Mouse (Mus musculus): Measurements from ENCODE around the gene Angel1.

Angel1 gene

GRCm38 (mm10) chr12:86702690-86703089 lies 23.6 kb downstream of the Angel1 start:
- DNase-seq (ENCODE audit: extremely low spot score, low read depth, low spot score): no peak

GRCm38 (mm10) chr12:86701491-86701890 lies 24.8 kb downstream of the Angel1 start:
- no peak for DNase-seq (ENCODE audit: extremely low spot score, low read depth, low spot score)

GRCm38 (mm10) chr12:86700927-86701310 lies 25.3 kb downstream of the Angel1 start:
- DNase-seq (ENCODE audit: extremely low spot score, low read depth, low spot score): no peak

GRCm38 (mm10) chr12:86699965-86700926 lies 26.0 kb downstream of the Angel1 start:
- DNase-seq (ENCODE audit: extremely low spot score, low read depth, low spot score): no peak

GRCm38 (mm10) chr12:86698537-86698936 lies 27.7 kb downstream of the Angel1 start:
- no peak for DNase-seq (ENCODE audit: extremely low spot score, low read depth, low spot score)

- DNase-seq (ENCODE audit: extremely low spot score, low read depth, low spot score): no peak
Measured at GRCm38 (mm10) chr12:86697996-86698395, 28.3 kb downstream of the Angel1 start.

- DNase-seq (ENCODE audit: extremely low spot score, low read depth, low spot score): no peak
Measured at GRCm38 (mm10) chr12:86694441-86694840, 31.8 kb downstream of the Angel1 start.

- no peak for DNase-seq (ENCODE audit: extremely low spot score, low read depth, low spot score)
Measured at GRCm38 (mm10) chr12:86693389-86693788, 32.9 kb downstream of the Angel1 start.

GRCm38 (mm10) chr12:86692471-86693356 lies 33.5 kb downstream of the Angel1 start:
- no peak for DNase-seq (ENCODE audit: extremely low spot score, low read depth, low spot score)

GRCm38 (mm10) chr12:86690700-86691485 lies 35.4 kb downstream of the Angel1 start:
- DNase-seq (ENCODE audit: extremely low spot score, low read depth, low spot score): no peak

GRCm38 (mm10) chr12:86688917-86689316 lies 37.3 kb downstream of the Angel1 start:
- no peak for DNase-seq (ENCODE audit: extremely low spot score, low read depth, low spot score)

GRCm38 (mm10) chr12:86687971-86688573 lies 38.2 kb downstream of the Angel1 start:
- no peak for DNase-seq (ENCODE audit: extremely low spot score, low read depth, low spot score)

- no peak for DNase-seq (ENCODE audit: extremely low spot score, low read depth, low spot score)
Measured at GRCm38 (mm10) chr12:86687445-86687955, 38.8 kb downstream of the Angel1 start.

GRCm38 (mm10) chr12:86686551-86687330 lies 39.5 kb downstream of the Angel1 start:
- DNase-seq (ENCODE audit: extremely low spot score, low read depth, low spot score): no peak

GRCm38 (mm10) chr12:86685275-86685674 lies 41.0 kb downstream of the Angel1 start:
- no peak for DNase-seq (ENCODE audit: extremely low spot score, low read depth, low spot score)

GRCm38 (mm10) chr12:86683698-86684097 lies 42.6 kb downstream of the Angel1 start:
- DNase-seq (ENCODE audit: extremely low spot score, low read depth, low spot score): no peak

GRCm38 (mm10) chr12:86682178-86682577 lies 44.1 kb downstream of the Angel1 start:
- no peak for DNase-seq (ENCODE audit: extremely low spot score, low read depth, low spot score)

- no peak for DNase-seq (ENCODE audit: extremely low spot score, low read depth, low spot score)
Measured at GRCm38 (mm10) chr12:86681626-86682025, 44.6 kb downstream of the Angel1 start.

GRCm38 (mm10) chr12:86680591-86681193 lies 45.6 kb downstream of the Angel1 start:
- no peak for DNase-seq (ENCODE audit: extremely low spot score, low read depth, low spot score)
